ENCODE assay signal across 8 mouse cellular contexts in the genomic region with DNA sequence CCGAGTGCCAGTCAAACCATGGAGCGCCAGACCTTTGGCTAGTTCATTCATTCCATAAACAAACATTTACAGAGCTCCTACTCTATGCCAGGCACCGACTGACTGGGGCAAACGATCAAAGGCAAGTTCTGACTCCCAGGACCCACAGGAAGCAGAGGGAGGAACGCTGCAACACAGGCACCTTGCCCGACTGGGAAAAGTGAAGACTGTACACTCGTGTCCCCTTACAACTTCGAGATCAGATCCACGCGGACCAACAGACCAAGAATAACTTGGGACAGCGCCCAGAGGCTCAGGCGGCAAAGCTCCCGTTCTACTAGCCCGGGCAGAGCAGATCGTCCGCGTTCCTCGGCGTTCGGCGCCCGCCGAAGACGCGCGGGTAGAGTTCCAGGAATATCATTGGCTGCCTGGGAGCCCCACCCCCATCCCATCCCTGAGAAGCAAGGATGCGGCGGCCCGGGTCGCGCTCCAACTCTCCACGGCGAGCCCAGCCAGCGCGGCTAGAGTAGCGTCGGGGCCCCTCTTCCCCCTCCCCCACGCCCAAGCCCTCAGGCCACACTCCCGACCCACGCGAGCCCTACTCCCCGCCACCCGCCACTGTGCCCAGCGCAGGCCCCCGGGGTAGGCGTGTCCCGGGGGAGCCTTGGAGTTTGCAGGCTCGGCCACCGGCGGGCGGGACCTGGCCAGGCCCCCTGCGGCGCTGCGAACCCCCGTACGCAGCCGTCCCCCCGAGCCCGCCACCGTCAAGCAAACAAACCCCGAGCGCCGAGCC. TPM values are rescaled to one million over a fixed set of nuclear protein-coding genes. Genes with fewer than 3 reads are reported as not detected.
DNase-seq lines count a peak whose midpoint lies in the region; ATAC-seq lines count a peak whose summit lies in the region.

No protein-coding gene starts in this region.

- no peaks in the 10 kb centered on the region for H3K9me3 ChIP-seq in hindbrain, embryonic 16.5 days (ENCODE audit: control insufficient read depth, low read length)
- H3K9me3 ChIP-seq in limb, embryonic 11.5 days (ENCODE audit: control insufficient read depth, low read length), result no peaks in the 10 kb centered on the region
- H3K9me3 ChIP-seq in midbrain, embryonic 11.5 days (ENCODE audit: control insufficient read depth, low read length), result no peaks in the 10 kb centered on the region
- no peaks in the 10 kb centered on the region for H3K9me3 ChIP-seq in stomach, embryonic 14.5 days (ENCODE audit: control insufficient read depth, low read depth, low read length)

- no peaks in the 10 kb centered on the region for H3K36me3 ChIP-seq in hindbrain, embryonic 16.5 days (ENCODE audit: control insufficient read depth, insufficient read depth, low read length)
- H3K36me3 ChIP-seq in limb, embryonic 11.5 days (ENCODE audit: control insufficient read depth, insufficient read depth, low read length), result no peaks in the 10 kb centered on the region
- no peaks in the 10 kb centered on the region for H3K36me3 ChIP-seq in midbrain, embryonic 11.5 days (ENCODE audit: control insufficient read depth, insufficient read depth, low read length)
- no peaks in the 10 kb centered on the region for H3K36me3 ChIP-seq in stomach, embryonic 14.5 days (ENCODE audit: control insufficient read depth, insufficient read depth, low read length)

- peak overlapping the region; percentile 100 for H3K4me2 ChIP-seq in hindbrain, embryonic 16.5 days (ENCODE audit: low read length)
- H3K4me2 ChIP-seq in limb, embryonic 11.5 days (ENCODE audit: low read depth, severe bottlenecking), result peak overlapping the region; percentile 100
- H3K4me2 ChIP-seq in midbrain, embryonic 11.5 days, result peak overlapping the region; percentile 79
- peak overlapping the region; percentile 90 for H3K4me2 ChIP-seq in stomach, embryonic 14.5 days (replicated peaks; ENCODE audit: low read depth, low read length)

- H3K27me3 ChIP-seq in hindbrain, embryonic 16.5 days (replicated peaks; ENCODE audit: control insufficient read depth, insufficient read depth, low read length), result peaks cover 3% of the 10 kb centered on the region; the same call in 1 of the 2 replicates
- H3K27me3 ChIP-seq in limb, embryonic 11.5 days (ENCODE audit: control insufficient read depth, insufficient read depth, low read length), result peaks cover 10% of the 10 kb centered on the region; the same call in 1 of the 2 replicates
- no peaks in the 10 kb centered on the region for H3K27me3 ChIP-seq in midbrain, embryonic 11.5 days (ENCODE audit: control insufficient read depth, insufficient read depth, low read length)
- H3K27me3 ChIP-seq in stomach, embryonic 14.5 days (ENCODE audit: control insufficient read depth, insufficient read depth, low read length), result no peaks in the 10 kb centered on the region; the same call in 1 of the 2 replicates

- peak; percentile 24 to 28 for DNase-seq in thymus, adult 18-20 months
- no peak for DNase-seq in thymus, postnatal 4 days
- DNase-seq in cerebellum, postnatal 4 days (ENCODE audit: low spot score in 2 of 2), result peak; percentile 44 to 75
- peak; percentile 23 to 39 for DNase-seq in gastrocnemius, adult 8-10 months (ENCODE audit: low spot score in 2 of 2)
- peak; percentile 82 for DNase-seq in limb, embryonic 11.5 days (ENCODE audit: low spot score)
- DNase-seq in midbrain, embryonic 11.5 days (ENCODE audit: low spot score, missing footprints), result no peak

- H3K4me1 ChIP-seq in hindbrain, embryonic 16.5 days (ENCODE audit: control insufficient read depth, insufficient read depth, low read depth, low read length), result peaks cover 17% of the 10 kb centered on the region
- H3K4me1 ChIP-seq in limb, embryonic 11.5 days (ENCODE audit: control insufficient read depth, insufficient read depth, low read length), result peaks cover 3% of the 10 kb centered on the region; the same call in 1 of the 2 replicates
- peaks cover 19% of the 10 kb centered on the region for H3K4me1 ChIP-seq in midbrain, embryonic 11.5 days (ENCODE audit: control insufficient read depth, insufficient read depth, low read length)
- 0 out of 2 replicates have a peak, but pooled peaks cover 3% of the 10 kb centered on the region for H3K4me1 ChIP-seq in stomach, embryonic 14.5 days (ENCODE audit: control insufficient read depth, insufficient read depth, low read length)

- peak overlapping the region; percentile 78 for H3K4me3 ChIP-seq in hindbrain, embryonic 16.5 days (ENCODE audit: low read length)
- H3K4me3 ChIP-seq in limb, embryonic 11.5 days (ENCODE audit: low read depth, low read length), result peak overlapping the region; percentile 61
- H3K4me3 ChIP-seq in midbrain, embryonic 11.5 days (ENCODE audit: low read depth, low read length), result peak overlapping the region; percentile 75
- H3K4me3 ChIP-seq in stomach, embryonic 14.5 days (ENCODE audit: low read depth, low read length), result peak overlapping the region; percentile 66

- peak; percentile 86 for ATAC-seq in hindbrain, embryonic 16.5 days
- peak; percentile 80 for ATAC-seq in limb, embryonic 11.5 days (ENCODE audit: insufficient number of reproducible peaks, low FRiP score, low TSS enrichment, low read depth)
- peak; percentile 86 for ATAC-seq in midbrain, embryonic 11.5 days (ENCODE audit: low FRiP score)
- peak; percentile 79 for ATAC-seq in stomach, embryonic 14.5 days (ENCODE audit: insufficient number of reproducible peaks, insufficient read depth, low FRiP score, low read depth)

- H3K9ac ChIP-seq in hindbrain, embryonic 16.5 days (ENCODE audit: low read depth, low read length), result peak overlapping the region; percentile 72
- H3K9ac ChIP-seq in limb, embryonic 11.5 days (ENCODE audit: low read length), result 0 out of 2 replicates have a peak overlapping the region, but pooled peaks have one; percentile 38
- peak overlapping the region; percentile 80 for H3K9ac ChIP-seq in midbrain, embryonic 11.5 days (ENCODE audit: low read length)
- peak overlapping the region; percentile 34 for H3K9ac ChIP-seq in stomach, embryonic 14.5 days (replicated peaks; ENCODE audit: low read depth, low read length)

- WGBS in hindbrain, embryonic 16.5 days, result 1% methylated on average over 62 of the region's 63 CpGs
- under 1% methylated on average over 61 of the region's 63 CpGs for WGBS in limb, embryonic 11.5 days
- WGBS in midbrain, embryonic 11.5 days, result under 1% methylated on average over 58 of the region's 63 CpGs
- WGBS in stomach, embryonic 14.5 days, result under 1% methylated on average over 63 of the region's 63 CpGs

- H3K27ac ChIP-seq in hindbrain, embryonic 16.5 days (ENCODE audit: low read depth, low read length), result peak overlapping the region; percentile 61; the same call in 1 of the 2 replicates
- no peak overlapping the region for H3K27ac ChIP-seq in limb, embryonic 11.5 days (replicated peaks; ENCODE audit: low read depth, low read length)
- H3K27ac ChIP-seq in midbrain, embryonic 11.5 days (ENCODE audit: low read depth, low read length), result peak overlapping the region; percentile 57
- H3K27ac ChIP-seq in stomach, embryonic 14.5 days (ENCODE audit: low read length), result peak overlapping the region; percentile 52; the same call in 1 of the 2 replicates

RNA-seq across cellular contexts. Expression of gene Plekha7, which starts 0.9 kb away (rescaled TPM):
- 1 to 10 TPM in 3 of 4 experiments, under 1 TPM in 1; 0.51 to 2.6 (median 1.4) TPM for total RNA-seq in gastrocnemius, adult 8-10 months (2022)
- polyA plus RNA-seq in hindbrain, embryonic 16.5 days (2015; fragmentation: Nextera tagmentation; extraction: Ambion mirVana), result 8.5 and 8.8 TPM in 2 replicates
- polyA plus RNA-seq in limb, embryonic 11.5 days (2014; fragmentation: Nextera tagmentation; extraction: Ambion mirVana), result 3.7 and 4.0 TPM in 2 replicates
- 10.4 and 10.5 TPM in 2 replicates for polyA plus RNA-seq in midbrain, embryonic 11.5 days (2014; fragmentation: Nextera tagmentation; extraction: Ambion mirVana)
- polyA plus RNA-seq in stomach, embryonic 14.5 days (2014; fragmentation: Nextera tagmentation; extraction: Ambion mirVana), result 11.5 and 12.4 TPM in 2 replicates

RNA-seq across cellular contexts. Expression of gene Rps13, which starts 26.7 kb away (rescaled TPM):
- 100 to 1,000 TPM; 211 to 298 (median 263) TPM for total RNA-seq in gastrocnemius, adult 8-10 months (2022)
- 381 and 423 TPM in 2 replicates for polyA plus RNA-seq in hindbrain, embryonic 16.5 days (2015; fragmentation: Nextera tagmentation; extraction: Ambion mirVana)
- polyA plus RNA-seq in limb, embryonic 11.5 days (2014; fragmentation: Nextera tagmentation; extraction: Ambion mirVana), result 957 and 981 TPM in 2 replicates
- polyA plus RNA-seq in midbrain, embryonic 11.5 days (2014; fragmentation: Nextera tagmentation; extraction: Ambion mirVana), result 765 and 766 TPM in 2 replicates
- 960 and 1,086 TPM in 2 replicates for polyA plus RNA-seq in stomach, embryonic 14.5 days (2014; fragmentation: Nextera tagmentation; extraction: Ambion mirVana)

Comparison
In these comparisons a context has a peak if more than half of its experiments do, and no peak if none do; other contexts are left out.
1. DNase-seq: peak in thymus, adult 18-20 months (2 of 2), cerebellum, postnatal 4 days (2 of 2), gastrocnemius, adult 8-10 months (2 of 2) and limb, embryonic 11.5 days (single experiment); none in thymus, postnatal 4 days (single experiment) and midbrain, embryonic 11.5 days (single experiment).
2. Peak in every context shown above with its lines, with median percentiles within 50 percentile points of each other: ATAC-seq, H3K4me2 ChIP-seq, H3K4me3 ChIP-seq and H3K9ac ChIP-seq.